Mouse (Mus musculus) macrophage (primary cell): ENCODE measurements around the gene Brd4. TPM values are rescaled to one million over a fixed set of nuclear protein-coding genes. Genes with fewer than 3 reads are reported as not detected.
A peak's percentile ranks its signal among the peaks of the same experiment; 100 is the strongest.

Experiments
- H3K27ac ChIP-seq: fragments of 350-480 bp; formaldehyde crosslinking; 2 replicates; pipeline ENCODE4 v1.9.0; 2021
- H3K36me3 ChIP-seq: fragments of 350-480 bp; formaldehyde crosslinking; 2 replicates; pipeline ENCODE4 v1.9.0; 2021; ENCODE audit errors: inconsistent target
- H3K4me3 ChIP-seq: fragments of 350-480 bp; formaldehyde crosslinking; 2 replicates; pipeline ENCODE4 v1.9.0; 2021; ENCODE audit errors: inconsistent target
- H3K79me2 ChIP-seq: fragments of 350-480 bp; formaldehyde crosslinking; 2 replicates; pipeline ENCODE4 v1.9.0; 2021; ENCODE audit errors: inconsistent target
- WGBS: methylation state at CpG from one replicate; pipeline ENCODE4 v1.1.7; 2026; ENCODE audit warnings: inconsistent platforms; ENCODE audit not compliant: missing documents; 5-methylcytosine and 5-hydroxymethylcytosine counted together
- polyA plus RNA-seq: library from polyadenylated mRNA; stranded (reverse); fragments of 250-400 nt; gene quantifications from 3 replicates; pipeline ENCODE4 v1.2.4, GENCODE M21; 2018; ENCODE audit warnings: inconsistent platforms

The Brd4 gene
- polyA plus RNA-seq, 1 experiment from 2014 or later: 129 TPM

- Histone ChIP-seq H3K27ac (no peak overlapping the region), H3K36me3 (no peaks in the 10 kb centered on the region), H3K79me2 (no peaks in the 10 kb centered on the region), H3K4me3 (no peak overlapping the region)
- 86% methylated on average over 1 of the region's 1 CpGs for WGBS
Measured at GRCm38 (mm10) chr17:32298125-32298524, 13.6 kb upstream of the Brd4 start.

GRCm38 (mm10) chr17:32295901-32296300 is 11.4 kb upstream of the Brd4 start:
- Histone ChIP-seq H3K4me3 (no peak overlapping the region), H3K36me3 (no peaks in the 10 kb centered on the region), H3K79me2 (no peaks in the 10 kb centered on the region), H3K27ac (no peak overlapping the region)
- 80% methylated on average over 2 of the region's 2 CpGs for WGBS

- H3K4me3 ChIP-seq: no peak overlapping the region
- H3K79me2 ChIP-seq: no peaks in the 10 kb centered on the region
- 86% methylated on average over 4 of the region's 4 CpGs for WGBS
- no peaks in the 10 kb centered on the region for H3K36me3 ChIP-seq
- no peak overlapping the region for H3K27ac ChIP-seq
Measured at GRCm38 (mm10) chr17:32295160-32295559, 10.6 kb upstream of the Brd4 start.

- peaks cover 45% of the 10 kb centered on the region for H3K79me2 ChIP-seq
- H3K36me3 ChIP-seq: no peaks in the 10 kb centered on the region
- WGBS: 58% methylated on average over 6 of the region's 6 CpGs
- peak overlapping the region; percentile 71 for H3K4me3 ChIP-seq
- H3K27ac ChIP-seq: peak overlapping the region; percentile 47
Measured at GRCm38 (mm10) chr17:32285138-32285670, 682 bp upstream of the Brd4 start.

GRCm38 (mm10) chr17:32283771-32284221 is 726 bp downstream of the Brd4 start:
- Histone ChIP-seq H3K27ac (peak overlapping the region; percentile 75), H3K79me2 (peaks cover 59% of the 10 kb centered on the region), H3K4me3 (peak overlapping the region; percentile 94), H3K36me3 (no peaks in the 10 kb centered on the region)
- 0% methylated on average over 19 of the region's 41 CpGs for WGBS

- peaks cover 64% of the 10 kb centered on the region for H3K79me2 ChIP-seq
- H3K36me3 ChIP-seq: no peaks in the 10 kb centered on the region
- WGBS: 13% methylated on average over 6 of the region's 7 CpGs
- H3K27ac ChIP-seq: peak overlapping the region; percentile 75
- H3K4me3 ChIP-seq: peak overlapping the region; percentile 94
Measured at GRCm38 (mm10) chr17:32283341-32283740, 1.2 kb downstream of the Brd4 start.

- Histone ChIP-seq H3K27ac (0 out of 2 replicates have a peak overlapping the region, but pooled peaks have one; percentile 0), H3K4me3 (no peak overlapping the region), H3K36me3 (no peaks in the 10 kb centered on the region), H3K79me2 (peaks cover 80% of the 10 kb centered on the region)
- 40% methylated on average over 4 of the region's 4 CpGs for WGBS
Measured at GRCm38 (mm10) chr17:32281611-32282310, 2.8 kb downstream of the Brd4 start.

- Histone ChIP-seq H3K4me3 (no peak overlapping the region), H3K27ac (no peak overlapping the region)
- 91% methylated on average over 1 of the region's 2 CpGs for whole genome bisulfite sequencing
Measured at GRCm38 (mm10) chr17:32281126-32281525, 3.4 kb downstream of the Brd4 start.

GRCm38 (mm10) chr17:32280575-32280974 is 3.9 kb downstream of the Brd4 start:
- WGBS: 17% methylated on average over 2 of the region's 3 CpGs
- Histone ChIP-seq H3K36me3 (no peaks in the 10 kb centered on the region), H3K4me3 (no peak overlapping the region), H3K79me2 (peaks cover 91% of the 10 kb centered on the region), H3K27ac (no peak overlapping the region)

More at GRCm38 (mm10) chr17:32281126-32281525, 3.4 kb downstream of the Brd4 start:
- H3K79me2 ChIP-seq: peaks cover 86% of the 10 kb centered on the region
- no peaks in the 10 kb centered on the region for H3K36me3 ChIP-seq

- H3K36me3 ChIP-seq: no peaks in the 10 kb centered on the region
- peaks cover 100% of the 10 kb centered on the region for H3K79me2 ChIP-seq
- no peak overlapping the region for H3K4me3 ChIP-seq
- no peak overlapping the region for H3K27ac ChIP-seq
- WGBS: 93% methylated on average over 1 of the region's 1 CpGs
Measured at GRCm38 (mm10) chr17:32277201-32277600, 7.3 kb downstream of the Brd4 start.

- H3K4me3 ChIP-seq: no peak overlapping the region
- H3K36me3 ChIP-seq: no peaks in the 10 kb centered on the region
- H3K79me2 ChIP-seq: peaks cover 100% of the 10 kb centered on the region
- 81% methylated on average over 3 of the region's 3 CpGs for WGBS
- H3K27ac ChIP-seq: no peak overlapping the region
Measured at GRCm38 (mm10) chr17:32275568-32275967, 9.0 kb downstream of the Brd4 start.

- WGBS: 40% methylated on average over 7 of the region's 7 CpGs
Measured at GRCm38 (mm10) chr17:32269151-32269550, 15.4 kb downstream of the Brd4 start.

GRCm38 (mm10) chr17:32268540-32268960 is 16.0 kb downstream of the Brd4 start:
- Histone ChIP-seq H3K36me3 (no peaks in the 10 kb centered on the region), H3K4me3 (no peak overlapping the region), H3K79me2 (peaks cover 100% of the 10 kb centered on the region), H3K27ac (peak overlapping the region; percentile 44)
- 75% methylated on average over 3 of the region's 3 CpGs for WGBS

More at GRCm38 (mm10) chr17:32269151-32269550, 15.4 kb downstream of the Brd4 start:
- Histone ChIP-seq H3K4me3 (no peak overlapping the region), H3K27ac (peak overlapping the region; percentile 44), H3K36me3 (no peaks in the 10 kb centered on the region), H3K79me2 (peaks cover 100% of the 10 kb centered on the region)

- 72% methylated on average over 2 of the region's 2 CpGs for WGBS
- H3K27ac ChIP-seq: peak overlapping the region; percentile 25
Measured at GRCm38 (mm10) chr17:32268096-32268495, 16.4 kb downstream of the Brd4 start.

GRCm38 (mm10) chr17:32267617-32268016 is 16.9 kb downstream of the Brd4 start:
- H3K4me3 ChIP-seq: no peak overlapping the region
- peak overlapping the region; percentile 25; the same call in 1 of the 2 replicates for H3K27ac ChIP-seq
- WGBS: 17% methylated on average over 1 of the region's 1 CpGs
- H3K36me3 ChIP-seq: no peaks in the 10 kb centered on the region
- H3K79me2 ChIP-seq: peaks cover 100% of the 10 kb centered on the region

More at GRCm38 (mm10) chr17:32268096-32268495, 16.4 kb downstream of the Brd4 start:
- H3K4me3 ChIP-seq: no peak overlapping the region
- no peaks in the 10 kb centered on the region for H3K36me3 ChIP-seq
- peaks cover 100% of the 10 kb centered on the region for H3K79me2 ChIP-seq
